Mouse (Mus musculus) adrenal gland, postnatal 25 days (tissue): ENCODE measurements at regions not wholly inside any gene's neighbourhood (a gene's known extent, or its start where the extent isn't known, plus 50 kb on each side); places are given as distances from the start of the nearest gene placed in this dataset.
"Not testable (repeated sequence)": the region's sequence is repeated elsewhere in the genome, so short reads cannot be mapped to it uniquely, and the experiment has no call there.

ENCODE experiments used
- DNase-seq: peaks from one replicate; pipeline ENCODE4 v3.0.0; 2021; ENCODE audit warnings: mixed read lengths

DNA sequence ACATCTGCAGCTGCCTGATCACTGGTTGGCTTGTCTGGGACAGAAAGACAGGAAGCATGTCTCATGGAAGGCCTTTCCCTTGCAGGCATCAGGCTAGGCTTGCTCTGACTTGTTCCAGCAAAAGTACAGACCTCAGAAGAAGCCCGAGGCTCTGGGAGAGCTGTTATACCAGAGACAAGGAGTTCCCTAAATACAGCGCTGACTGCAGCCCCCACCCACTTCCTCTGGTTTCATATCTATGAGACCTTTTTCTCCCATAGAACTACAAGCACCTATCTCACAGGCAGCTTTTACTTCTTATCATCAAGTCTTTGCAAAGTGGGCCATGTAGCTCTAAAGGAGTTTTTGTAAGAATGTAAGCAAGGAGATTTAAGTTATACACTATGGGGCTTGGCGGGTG, 312.2 kb upstream of the Vmn1r3 start:
- not testable (repeated sequence) for DNase-seq

- not testable (repeated sequence) for DNase-seq
Measured at GRCm38 (mm10) chr4:3495987-3496386, 310.8 kb upstream of the Vmn1r3 start.

DNA sequence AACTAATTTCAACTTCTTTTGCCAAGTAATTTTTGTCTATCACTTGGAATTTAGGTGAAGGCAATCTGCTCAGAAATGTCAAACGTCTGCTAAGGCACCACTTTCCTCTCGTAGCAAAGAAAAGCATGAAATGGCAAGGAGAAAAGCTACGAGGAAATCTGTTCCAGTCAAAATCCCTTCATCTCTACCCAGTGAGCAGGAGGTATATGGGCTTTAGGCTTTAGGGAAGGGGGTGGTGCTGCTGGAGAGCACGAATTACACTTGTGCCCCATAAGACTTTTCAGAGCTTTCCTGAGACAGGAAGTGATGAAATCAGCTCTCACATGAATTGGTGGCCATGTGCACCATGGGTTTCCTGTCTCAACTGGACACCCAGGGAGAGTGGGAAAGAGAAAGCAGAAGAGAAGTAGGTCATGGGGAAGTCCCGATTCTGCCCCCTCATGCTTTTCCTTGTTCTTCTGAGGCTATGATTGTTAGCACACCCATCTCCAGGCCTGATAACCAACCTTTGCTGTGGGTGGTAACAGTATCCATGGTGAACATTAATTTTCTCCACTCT, 309.0 kb upstream of the Vmn1r3 start:
- DNase-seq: not testable (repeated sequence)

DNA sequence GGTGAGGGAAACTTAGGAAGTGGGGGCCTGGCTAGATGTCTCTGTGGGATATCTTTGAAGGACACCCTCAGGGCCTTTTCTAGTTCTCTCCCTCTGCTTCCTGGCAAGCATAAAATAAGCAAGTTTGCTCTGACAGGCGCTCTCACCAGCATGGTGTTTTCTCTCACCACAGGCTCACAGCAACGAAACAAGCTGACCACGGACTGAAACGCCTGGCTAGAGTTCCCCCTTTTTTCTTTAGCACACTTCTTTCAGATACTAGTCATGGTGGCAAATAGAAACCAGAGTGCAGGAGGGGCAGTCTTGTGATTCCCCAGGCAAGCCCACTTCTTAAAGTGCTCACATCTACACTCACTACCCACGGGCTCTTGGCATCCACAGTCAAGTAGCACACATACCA, 305.7 kb upstream of the Vmn1r3 start:
- not testable (repeated sequence) for DNase-seq

- no peak for DNase-seq
Measured at GRCm38 (mm10) chr4:3482092-3482491, 296.9 kb upstream of the Vmn1r3 start.

GRCm38 (mm10) chr4:3456773-3457172, 271.6 kb upstream of the Vmn1r3 start:
- no peak for DNase-seq

DNA sequence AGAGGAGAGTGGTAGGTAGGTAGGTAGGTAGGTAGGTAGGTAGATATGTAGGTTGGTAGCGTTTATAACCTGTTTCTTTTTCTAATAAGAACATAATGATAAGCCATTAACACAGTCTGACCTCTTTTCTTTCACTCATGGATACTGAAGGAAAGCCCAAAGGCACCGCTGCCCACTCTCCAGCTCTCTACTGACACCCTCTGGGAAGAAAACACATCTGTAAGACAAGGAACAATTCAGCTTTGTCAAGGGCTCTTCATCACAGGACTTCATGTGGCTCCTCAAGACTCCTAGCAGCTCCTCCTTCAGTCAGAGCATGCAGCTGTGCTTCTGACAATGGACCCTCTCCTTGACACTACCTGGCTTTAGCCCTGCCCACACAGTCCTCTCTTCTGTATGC, 252.2 kb upstream of the Vmn1r3 start:
- not testable (repeated sequence) for DNase-seq

DNA sequence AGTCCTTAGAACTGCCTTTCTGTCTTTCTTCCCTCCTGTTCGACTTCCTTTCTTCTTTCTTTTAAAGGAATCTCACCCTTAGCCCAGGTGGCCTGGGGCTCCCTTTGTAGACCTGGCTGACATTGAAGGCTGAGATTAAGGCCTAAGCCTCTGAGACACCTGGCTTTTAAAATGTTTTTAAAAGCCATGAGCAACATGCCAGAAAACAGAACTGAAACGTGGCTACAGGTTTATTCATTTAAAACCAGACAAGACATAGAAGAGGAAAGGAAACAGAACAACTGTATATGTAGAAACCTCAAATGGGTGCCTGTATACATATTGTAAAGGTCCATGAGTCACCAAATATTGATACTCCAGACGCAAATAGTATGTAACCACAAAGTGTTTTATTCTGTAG, 242.8 kb upstream of the Vmn1r3 start:
- no peak for DNase-seq

GRCm38 (mm10) chr4:3419920-3420499, 234.9 kb upstream of the Vmn1r3 start:
- DNase-seq: peak; percentile 25

DNA sequence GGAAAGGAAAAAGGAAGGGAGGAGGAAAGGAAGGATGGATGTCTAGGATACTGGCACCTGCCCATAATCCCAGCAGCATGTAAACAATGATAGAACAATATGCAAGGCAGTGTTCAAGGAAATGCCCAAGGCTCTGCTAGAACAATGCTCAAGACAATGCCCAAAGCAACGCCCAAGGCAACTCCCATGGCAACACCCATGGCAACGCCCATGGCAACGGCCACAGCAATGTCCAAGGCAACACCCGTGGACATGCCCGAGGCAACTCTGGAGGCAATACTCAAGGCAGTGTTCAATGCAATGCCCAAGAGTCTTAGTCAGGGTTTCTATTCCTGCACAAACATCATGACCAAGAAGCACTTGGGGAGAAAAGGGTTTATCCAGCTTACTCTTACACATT, 231.5 kb upstream of the Vmn1r3 start:
- DNase-seq: no peak

DNA sequence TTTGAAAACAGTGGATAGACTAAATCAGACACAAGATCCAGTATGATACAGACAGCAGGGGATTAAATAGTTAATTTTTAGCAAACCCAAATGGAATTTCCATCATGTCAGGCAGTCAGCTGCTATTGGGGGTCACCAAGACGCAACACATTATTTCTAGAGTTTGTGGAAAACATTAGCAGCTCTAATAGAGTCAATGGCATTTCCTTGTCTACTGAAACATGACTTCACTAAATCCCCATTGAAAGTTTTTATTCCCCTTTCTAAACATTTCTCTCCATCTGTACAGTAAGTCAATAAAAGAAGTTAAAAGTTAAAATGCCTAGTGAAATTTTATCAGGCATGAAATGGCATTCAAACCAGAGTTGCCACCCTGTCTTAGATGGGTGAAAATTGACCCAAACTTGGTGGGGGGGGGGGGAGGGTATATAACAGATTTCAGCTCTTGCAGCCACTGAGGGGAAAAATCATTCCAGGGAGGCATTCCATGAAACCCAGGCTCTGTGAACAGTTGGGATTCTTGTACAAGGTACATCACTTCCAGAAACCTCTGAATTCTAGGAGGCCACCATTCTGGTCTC, 229.4 kb upstream of the Vmn1r3 start:
- not testable (repeated sequence) for DNase-seq

DNA sequence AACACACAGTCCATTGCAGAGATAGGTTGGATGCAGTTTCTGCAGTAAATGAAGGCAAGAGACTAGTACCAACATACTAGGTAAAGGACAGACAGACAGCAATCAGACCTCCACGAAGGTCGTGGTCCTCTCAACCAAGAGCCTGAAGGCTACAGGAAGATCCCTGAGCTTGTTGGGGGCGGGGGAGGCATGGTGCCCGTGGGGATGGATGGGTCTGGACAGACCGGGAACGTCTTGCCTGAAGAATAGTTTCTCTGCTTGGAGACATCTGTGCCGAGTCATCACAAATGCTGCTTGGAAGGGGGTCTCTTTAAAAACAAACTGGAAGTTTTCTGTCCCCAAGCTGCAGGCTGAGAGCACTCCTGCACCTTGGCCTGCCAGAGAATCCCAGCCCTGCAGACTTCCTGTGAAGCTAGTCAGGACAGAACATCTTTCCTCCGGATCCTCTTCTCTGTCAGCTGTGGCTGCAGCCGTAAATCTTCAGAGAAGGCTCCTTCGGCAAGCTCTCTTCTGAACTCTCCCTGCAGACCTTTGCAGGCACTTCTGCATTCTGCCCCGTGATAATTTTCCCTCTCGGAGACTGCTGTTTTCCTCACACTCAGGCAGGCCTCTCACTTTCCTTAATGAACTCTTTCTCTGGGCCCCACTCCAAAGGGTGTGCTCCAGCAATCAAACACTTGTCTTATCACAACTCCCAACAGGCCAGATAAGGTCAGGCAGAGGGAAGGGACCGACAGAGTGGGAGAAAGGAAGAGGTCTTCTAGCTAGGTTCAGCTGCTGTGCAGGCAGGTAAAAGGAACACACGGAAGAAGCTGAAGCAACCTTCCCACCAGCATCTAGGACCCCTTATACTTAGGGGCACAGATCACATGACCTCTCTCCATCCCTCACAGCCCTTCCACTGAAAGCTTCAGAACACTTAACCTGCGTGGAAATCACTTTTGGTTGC, 228.6 kb upstream of the Vmn1r3 start:
- no peak for DNase-seq

DNA sequence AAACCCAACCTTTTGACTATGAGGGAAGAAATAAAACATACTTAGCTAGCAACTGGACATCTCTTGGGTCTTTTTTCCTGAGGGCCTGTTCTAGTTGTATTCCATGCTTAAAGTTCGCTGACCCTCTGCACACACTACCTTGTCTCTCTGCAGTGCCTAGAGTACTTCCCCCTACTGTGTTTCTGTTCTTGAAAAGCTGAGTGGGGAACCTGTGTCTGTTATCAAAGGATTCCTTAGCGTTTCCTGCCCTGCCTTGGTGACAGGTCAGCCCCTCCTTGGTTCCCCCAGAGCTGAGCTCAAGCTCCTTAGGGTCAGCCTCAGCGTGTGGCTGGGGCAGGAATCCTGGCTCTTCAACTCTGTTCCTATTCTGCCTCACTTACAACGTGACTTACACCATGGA, 227.2 kb upstream of the Vmn1r3 start:
- not testable (repeated sequence) for DNase-seq

GRCm38 (mm10) chr4:3402856-3403255, 217.7 kb upstream of the Vmn1r3 start:
- not testable (repeated sequence) for DNase-seq

- not testable (repeated sequence) for DNase-seq
Measured at GRCm38 (mm10) chr4:3401766-3402165, 216.6 kb upstream of the Vmn1r3 start.

- not testable (repeated sequence) for DNase-seq
Measured at GRCm38 (mm10) chr4:3391579-3391978, 206.4 kb upstream of the Vmn1r3 start.

DNA sequence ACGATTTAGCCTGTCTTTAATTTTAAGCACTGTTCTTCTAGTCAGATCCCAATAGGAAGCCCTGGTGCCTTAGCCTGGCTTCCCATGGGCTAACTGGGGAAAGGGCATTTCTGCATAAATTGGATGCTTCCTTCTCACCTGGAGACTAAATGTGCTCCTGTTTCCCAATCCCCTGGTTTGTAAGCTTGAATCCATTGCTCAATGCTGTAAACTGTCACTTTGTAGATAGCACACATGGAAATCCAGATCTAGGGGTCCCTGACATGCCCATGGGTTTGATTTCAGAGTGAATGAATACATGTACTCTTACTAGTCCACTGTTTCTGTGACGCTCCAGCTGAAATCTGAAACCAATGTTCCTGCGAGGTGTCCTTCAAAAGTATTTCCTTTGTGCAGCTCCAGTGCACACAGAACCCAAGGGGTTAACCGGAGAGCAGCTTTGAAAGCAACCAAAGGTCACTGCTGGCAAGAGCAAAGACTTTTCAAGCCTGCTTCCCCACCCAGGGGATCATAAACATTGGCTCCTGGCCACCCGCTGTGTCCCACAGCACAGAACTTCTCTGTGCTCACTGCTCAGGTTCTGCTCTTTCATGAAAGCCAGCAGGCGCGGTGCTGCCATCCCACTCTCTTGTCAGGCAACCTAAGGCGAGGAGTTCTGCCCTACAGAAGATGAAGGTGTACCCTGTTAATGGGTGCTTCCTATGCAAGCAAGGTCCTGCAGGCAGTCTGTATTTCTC, 188.0 kb upstream of the Vmn1r3 start:
- not testable (repeated sequence) for DNase-seq

DNA sequence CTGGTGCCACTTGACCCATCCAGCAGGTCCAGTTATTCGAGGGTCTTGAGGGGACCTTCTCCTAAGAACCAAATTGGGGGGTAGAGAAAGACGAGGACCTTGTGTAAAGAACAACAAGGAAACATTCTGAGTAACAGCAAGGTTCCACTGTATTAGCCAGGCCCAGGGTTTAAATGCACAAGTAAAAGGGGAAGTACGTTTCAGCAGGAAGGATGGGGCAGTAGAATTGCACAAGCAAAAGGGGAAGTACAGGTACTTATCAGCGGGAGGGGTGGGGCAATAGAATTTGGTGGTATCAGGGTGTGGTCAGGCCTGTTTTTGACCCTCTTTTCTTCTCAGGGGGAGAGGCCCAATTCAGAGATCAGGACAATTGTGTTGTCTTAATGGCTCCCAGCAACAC, 182.9 kb upstream of the Vmn1r3 start:
- not testable (repeated sequence) for DNase-seq

- not testable (repeated sequence) for DNase-seq
Measured at GRCm38 (mm10) chr4:3343443-3343842, 158.3 kb upstream of the Vmn1r3 start.

DNA sequence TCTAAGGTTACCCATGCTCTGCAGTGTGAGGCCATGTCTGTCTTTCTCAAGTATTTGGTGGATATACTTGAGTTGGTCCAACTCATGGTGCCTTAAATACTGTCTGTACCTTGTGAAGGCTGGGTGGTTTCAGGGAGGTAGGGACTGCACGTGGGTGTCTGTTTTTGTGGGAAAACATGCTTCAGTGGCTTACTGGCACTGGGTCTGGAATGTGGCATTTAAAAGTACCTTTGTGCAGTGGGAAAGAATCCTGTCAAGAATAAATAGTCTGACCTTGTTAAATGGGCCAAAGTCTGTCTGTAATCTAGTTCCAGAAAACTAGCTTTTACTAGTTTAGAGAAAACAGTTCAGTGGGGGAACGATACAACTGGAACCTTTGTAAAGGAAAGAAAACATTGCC, 157.5 kb upstream of the Vmn1r3 start:
- not testable (repeated sequence) for DNase-seq

DNA sequence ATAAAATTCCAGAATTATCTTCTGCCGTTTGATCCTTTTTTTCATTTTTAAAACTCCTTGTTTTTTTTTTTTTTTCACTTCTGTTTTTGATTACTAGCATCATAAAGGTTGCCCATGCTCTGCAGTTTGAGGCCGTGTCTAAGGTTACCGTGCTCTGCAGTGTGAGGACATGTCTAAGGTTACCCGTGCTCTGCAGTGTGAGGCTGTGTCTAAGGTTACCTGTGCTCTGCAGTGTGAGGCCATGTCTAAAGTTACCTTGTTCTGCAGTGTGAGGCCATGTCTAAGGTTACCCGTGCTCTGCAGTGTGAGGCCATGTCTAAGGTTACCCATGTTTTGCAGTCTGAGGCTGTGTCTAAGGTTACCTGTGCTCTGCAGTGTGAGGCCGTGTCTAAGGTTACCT, 157.0 kb upstream of the Vmn1r3 start:
- not testable (repeated sequence) for DNase-seq
